Mouse (Mus musculus) stomach, embryonic 16.5 days (tissue): ENCODE data around the gene Kcne3. TPM values are rescaled to one million over a fixed set of nuclear protein-coding genes. Genes with fewer than 3 reads are reported as not detected.
A peak's percentile ranks its signal among the peaks of the same experiment; 100 is the strongest.

Source experiments
- ATAC-seq: fragments of 200-750 bp; cut with Nextera tagmentation; 2 replicates; pipeline ENCODE4 v1.8.0; 2017; ENCODE audit warnings: moderate number of reproducible peaks, moderate TSS enrichment; ENCODE audit not compliant: insufficient read depth, low FRiP score
- H3K27ac ChIP-seq: fragments of 300-500 bp; sonication (generic); 2 replicates; pipeline ENCODE4 v1.5.1; 2014; ENCODE audit warnings: low read length
- H3K27me3 ChIP-seq: fragments of 300-500 bp; sonication (generic); 2 replicates; pipeline ENCODE4 v1.6.1; 2014; ENCODE audit warnings: low read length, control low read depth, mixed read lengths; ENCODE audit not compliant: control insufficient read depth, insufficient read depth
- H3K36me3 ChIP-seq: fragments of 300-500 bp; sonication (generic); 2 replicates; pipeline ENCODE4 v1.6.1; 2014; ENCODE audit warnings: low read length; ENCODE audit not compliant: control insufficient read depth, insufficient read depth
- H3K4me1 ChIP-seq: fragments of 300-500 bp; sonication (generic); 2 replicates; pipeline ENCODE4 v1.6.1; 2014; ENCODE audit warnings: low read length, control low read depth, mixed read lengths; ENCODE audit not compliant: control insufficient read depth, insufficient read depth
- H3K4me2 ChIP-seq: fragments of 300-500 bp; sonication (generic); 2 replicates; pipeline ENCODE4 v1.6.1; 2014; ENCODE audit warnings: low read depth, low read length, mixed read lengths
- H3K4me3 ChIP-seq: fragments of 300-500 bp; sonication (generic); replicated peaks from 2 replicates; pipeline ENCODE4 v1.5.1; 2014; ENCODE audit warnings: mild to moderate bottlenecking, low read length
- H3K9ac ChIP-seq: fragments of 300-500 bp; sonication (generic); 2 replicates; pipeline ENCODE4 v1.6.1; 2014; ENCODE audit warnings: low read length
- H3K9me3 ChIP-seq: fragments of 300-500 bp; sonication (generic); replicated peaks from 2 replicates; pipeline ENCODE4 v1.6.1; 2016; ENCODE audit warnings: low read length, control low read depth; ENCODE audit not compliant: control insufficient read depth
- WGBS: fragments of 180-500 bp; shearing (Covaris S2); extraction: QIAGEN DNeasy Blood & Tissue Kit; methylation state at CpG from one replicate; pipeline ENCODE4 v1.1.7; 2014; 5-methylcytosine and 5-hydroxymethylcytosine counted together
- polyA plus RNA-seq: library from polyadenylated mRNA; unstranded; fragments of >200 nt; fragmentation: Nextera tagmentation; extraction: Ambion mirVana; gene quantifications from 2 replicates; pipeline ENCODE4 v1.2.1, GENCODE M21; 2015

The Kcne3 gene
- polyA plus RNA-seq, 1 experiment from 2014 or later: 13.9 TPM

DNA sequence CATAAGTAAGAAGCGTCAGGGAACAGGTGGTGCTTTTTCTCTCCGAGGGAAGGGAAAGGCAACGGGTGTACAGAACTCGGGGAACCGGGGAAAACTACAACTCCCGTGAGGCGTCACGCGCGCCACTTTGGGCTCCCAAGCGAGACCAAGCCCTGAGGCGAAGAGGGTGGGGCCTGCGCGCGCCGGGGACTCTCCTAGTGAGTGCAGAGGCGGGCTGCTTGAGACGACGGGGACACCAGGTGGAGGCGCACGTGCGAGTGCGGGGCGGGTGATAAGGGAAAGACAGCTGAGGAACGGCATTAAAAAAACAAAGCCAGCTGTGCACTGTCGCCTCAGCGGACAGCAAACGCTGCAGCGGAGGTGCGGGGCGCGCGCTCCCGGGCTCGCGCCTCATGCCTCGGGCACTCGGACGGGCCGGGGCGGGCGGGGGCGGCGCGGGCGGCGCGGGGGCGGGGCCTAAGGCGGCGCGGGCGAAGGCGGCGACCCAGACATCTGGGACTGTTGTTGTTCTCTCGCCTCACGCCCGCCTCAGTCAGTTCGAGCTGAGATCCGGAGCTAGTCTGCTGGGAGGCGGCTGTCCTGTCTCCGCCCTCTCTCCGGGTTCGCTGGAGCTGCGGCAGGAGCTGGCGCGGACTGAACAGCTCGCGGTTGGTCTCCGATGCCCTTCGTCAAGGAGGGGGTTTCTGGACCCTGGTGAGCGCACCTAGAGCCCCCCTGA, 51.0 kb downstream of the Kcne3 start, which contains the start of gene Pgm2l1:
TSS of gene Pgm2l1 (plus strand) at position 237 of the 718 bp plus-strand sequence.
- Histone ChIP-seq H3K27me3 (no peaks in the 10 kb centered on the region), H3K9me3 (no peaks in the 10 kb centered on the region), H3K4me1 (peaks cover 3% of the 10 kb centered on the region; the same call in 1 of the 2 replicates), H3K4me2 (peak within 1 kb of the TSS; percentile 100), H3K9ac (peak within 1 kb of the TSS; percentile 76), H3K27ac (peak within 1 kb of the TSS; percentile 92), H3K4me3 (peak within 1 kb of the TSS; percentile 76), H3K36me3 (no peaks in the 10 kb centered on the region)
- ATAC-seq: peak; percentile 98
- WGBS: 0% methylated on average over 72 of the region's 72 CpGs

DNA sequence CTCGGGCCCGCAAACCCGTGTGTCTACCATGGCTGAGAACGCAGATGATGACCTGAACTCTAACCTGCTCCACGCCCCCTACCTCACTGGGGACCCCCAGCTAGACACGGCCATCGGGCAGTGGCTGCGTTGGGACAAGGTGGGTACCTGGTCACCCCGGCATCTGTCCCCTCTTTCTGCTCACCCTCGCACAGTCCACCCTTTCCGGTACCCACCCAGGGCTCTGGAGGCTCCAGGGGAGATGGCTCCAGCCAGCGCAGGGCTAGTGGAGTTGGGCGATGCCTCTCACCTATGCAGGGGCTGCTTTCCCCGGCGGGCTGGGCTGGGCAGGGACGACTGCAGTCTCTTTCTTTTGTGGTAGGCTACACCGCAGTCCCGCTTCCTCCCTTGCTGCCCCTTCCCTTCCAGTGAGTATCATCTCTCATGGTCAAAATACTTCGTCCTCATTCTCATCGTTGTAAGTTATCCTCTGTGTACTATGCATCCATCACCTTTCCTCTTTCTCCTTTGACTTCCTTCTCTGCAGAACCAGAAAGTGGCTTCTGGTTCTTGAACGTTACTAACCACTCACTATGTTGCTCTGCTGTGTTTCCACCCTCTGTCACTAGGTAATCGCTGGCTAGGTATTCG, 51.7 kb downstream of the Kcne3 start:
- H3K27me3 ChIP-seq: no peaks in the 10 kb centered on the region
- H3K4me3 ChIP-seq: peak overlapping the region; percentile 76
- no peaks in the 10 kb centered on the region for H3K36me3 ChIP-seq
- H3K4me2 ChIP-seq: peak overlapping the region; percentile 100
- peak overlapping the region; percentile 76 for H3K9ac ChIP-seq
- no peaks in the 10 kb centered on the region for H3K9me3 ChIP-seq
- 2% methylated on average over 23 of the region's 23 CpGs for WGBS
- peaks cover 3% of the 10 kb centered on the region; the same call in 1 of the 2 replicates for H3K4me1 ChIP-seq
- peak overlapping the region; percentile 92 for H3K27ac ChIP-seq
- ATAC-seq: peak; percentile 34

DNA sequence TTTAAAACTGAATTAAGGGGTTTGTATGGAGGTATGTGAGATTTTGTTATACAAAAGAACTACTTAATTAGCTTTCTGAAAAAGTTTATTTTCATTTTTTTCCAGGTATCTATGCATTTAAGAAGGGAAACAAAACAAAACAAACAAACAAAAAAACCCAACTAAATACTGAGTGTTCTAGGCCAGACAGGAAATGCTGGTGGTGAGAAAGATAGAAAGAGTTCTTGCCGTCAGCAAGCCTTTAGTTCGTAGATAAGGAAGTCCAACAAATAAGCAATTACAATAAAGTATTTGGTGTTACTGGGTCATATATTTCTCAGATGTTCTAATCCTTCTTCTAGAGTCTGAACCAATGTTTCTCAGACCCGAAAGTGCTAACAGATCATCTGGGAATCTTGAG, 52.7 kb downstream of the Kcne3 start:
- ATAC-seq: no peak
- H3K9me3 ChIP-seq: no peaks in the 10 kb centered on the region
- H3K4me1 ChIP-seq: peaks cover 3% of the 10 kb centered on the region; the same call in 1 of the 2 replicates
- no peaks in the 10 kb centered on the region for H3K27me3 ChIP-seq
- no peak overlapping the region for H3K9ac ChIP-seq
- no peaks in the 10 kb centered on the region for H3K36me3 ChIP-seq
- no peak overlapping the region for H3K4me3 ChIP-seq
- 68% methylated on average over 3 of the region's 3 CpGs for WGBS
- no peak overlapping the region for H3K4me2 ChIP-seq
- H3K27ac ChIP-seq: no peak overlapping the region

DNA sequence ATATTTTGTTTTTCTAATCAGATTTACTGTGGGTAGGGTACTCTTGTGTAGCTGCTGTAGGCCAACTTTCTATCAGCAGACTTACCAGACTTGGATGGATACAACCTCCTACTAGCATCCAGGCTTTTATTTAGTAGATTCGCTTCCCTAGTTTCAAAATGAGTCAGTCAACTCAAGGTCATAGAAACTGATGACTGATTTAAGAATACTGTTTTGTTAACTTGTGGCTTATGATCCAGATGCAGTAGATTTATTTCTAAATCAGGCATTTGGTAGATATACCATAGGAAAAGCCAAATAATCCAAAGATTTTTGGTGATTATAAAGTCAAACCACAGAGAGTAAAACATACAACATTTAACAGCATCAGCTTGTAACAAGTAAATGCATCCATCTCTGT, 54.3 kb downstream of the Kcne3 start:
- 89% methylated on average over 1 of the region's 1 CpGs for WGBS
- Histone ChIP-seq H3K9ac (no peak overlapping the region), H3K36me3 (no peaks in the 10 kb centered on the region), H3K4me3 (no peak overlapping the region), H3K4me1 (peaks cover 3% of the 10 kb centered on the region; the same call in 1 of the 2 replicates), H3K27ac (no peak overlapping the region), H3K4me2 (no peak overlapping the region), H3K27me3 (no peaks in the 10 kb centered on the region), H3K9me3 (no peaks in the 10 kb centered on the region)
- ATAC-seq: no peak

DNA sequence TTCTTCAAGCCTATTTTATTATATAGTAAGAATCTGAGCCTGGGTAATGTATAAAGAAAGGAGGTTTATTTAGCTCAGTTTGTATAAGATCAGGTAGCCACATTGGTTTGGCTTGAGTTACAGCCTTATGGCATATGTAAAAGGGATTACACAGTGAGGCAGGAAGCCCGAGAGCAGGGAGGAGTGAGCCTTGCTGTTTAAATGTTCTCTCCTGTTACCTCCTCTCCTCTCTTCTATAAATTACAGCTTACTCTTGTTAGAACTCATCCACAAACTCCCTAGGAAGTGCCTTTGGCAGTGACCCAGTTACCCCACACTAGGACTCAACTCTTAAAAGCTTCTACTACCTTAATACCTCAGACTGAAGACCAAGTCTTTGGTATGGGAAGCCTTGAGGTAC, 55.4 kb downstream of the Kcne3 start:
- Histone ChIP-seq H3K9ac (no peak overlapping the region), H3K27ac (no peak overlapping the region), H3K4me3 (no peak overlapping the region), H3K9me3 (no peaks in the 10 kb centered on the region), H3K4me2 (no peak overlapping the region), H3K27me3 (no peaks in the 10 kb centered on the region), H3K36me3 (no peaks in the 10 kb centered on the region), H3K4me1 (peaks cover 3% of the 10 kb centered on the region; the same call in 1 of the 2 replicates)
- WGBS: 35% methylated on average over 1 of the region's 1 CpGs
- no peak for ATAC-seq

DNA sequence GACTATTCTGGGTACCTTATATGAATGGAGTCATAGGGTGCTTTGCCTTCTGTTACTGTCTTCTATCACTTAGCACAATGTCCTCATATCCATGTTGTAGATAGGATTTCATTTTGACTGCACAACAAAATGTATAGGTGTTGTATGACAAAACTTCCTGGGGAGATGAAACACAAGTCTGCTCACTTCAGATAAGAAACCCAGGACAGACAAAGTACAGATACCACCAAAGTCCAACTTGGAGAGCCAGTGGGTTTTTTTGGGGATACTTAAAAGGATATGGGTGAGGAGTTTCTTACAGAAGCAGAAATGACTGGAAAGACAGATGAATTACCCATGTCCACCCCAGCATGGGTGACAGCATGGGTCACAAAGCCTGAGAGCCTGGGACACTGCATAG, 57.4 kb downstream of the Kcne3 start:
- Histone ChIP-seq H3K9me3 (no peaks in the 10 kb centered on the region), H3K36me3 (no peaks in the 10 kb centered on the region), H3K4me1 (no peaks in the 10 kb centered on the region; the same call in 1 of the 2 replicates), H3K4me2 (no peak overlapping the region), H3K4me3 (no peak overlapping the region), H3K9ac (no peak overlapping the region), H3K27ac (no peak overlapping the region), H3K27me3 (no peaks in the 10 kb centered on the region)
- no peak for ATAC-seq

Other genes with a start within 250 kb of the Kcne3 start
- gene Rnf169, start 196.1 kb upstream of the Kcne3 start, polyA plus RNA-seq: 3.8 and 4.5 TPM in 2 replicates
- gene Chrdl2, start 170.3 kb upstream of the Kcne3 start, polyA plus RNA-seq: 0.48 and 0.90 TPM in 2 replicates
- gene Pold3, start 54.9 kb upstream of the Kcne3 start, polyA plus RNA-seq: 47.8 and 50.6 TPM in 2 replicates
- 10.1 and 13.5 TPM in 2 replicates for gene Lipt2, start 17.2 kb upstream of the Kcne3 start, polyA plus RNA-seq
- gene Pgm2l1, start 50.9 kb downstream of the Kcne3 start, polyA plus RNA-seq: 1.7 and 2.5 TPM in 2 replicates
- gene P4ha3, start 109.0 kb downstream of the Kcne3 start, polyA plus RNA-seq: 4.4 and 4.7 TPM in 2 replicates
- gene C2cd3, start 195.7 kb downstream of the Kcne3 start, polyA plus RNA-seq: 19.4 and 19.6 TPM in 2 replicates
- gene Ppme1, start 195.8 kb downstream of the Kcne3 start, polyA plus RNA-seq: 42.2 and 46.5 TPM in 2 replicates